Mouse (Mus musculus): ENCODE data around the gene Ppp1r1b.

DNA sequence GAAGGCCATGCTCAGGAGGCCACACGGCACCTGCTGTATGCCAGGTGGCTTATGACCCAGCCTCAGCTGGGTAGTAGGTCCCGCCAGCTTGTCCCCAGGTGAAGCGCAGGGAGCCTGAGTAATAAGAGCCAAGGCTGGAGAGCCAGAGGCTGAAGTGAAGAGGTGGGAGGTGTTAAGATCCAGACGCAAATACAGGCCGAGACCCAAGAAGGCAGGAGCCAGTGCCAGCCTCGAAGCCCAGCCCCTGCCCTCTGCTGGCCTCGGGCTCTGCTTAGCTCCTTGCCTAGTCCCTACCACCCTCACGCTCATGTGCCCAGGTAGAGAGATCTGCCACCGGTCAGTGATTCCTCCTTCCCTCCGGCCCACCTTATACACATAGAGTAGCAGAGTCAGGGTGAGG lies 40.1 kb downstream of the Ppp1r1b start:
- no peak for TF ChIP-seq CTCF (IDR thresholded peaks at IDR 0.05; ENCODE audit: low read depth)
- TF ChIP-seq EP300 (IDR thresholded peaks at IDR 0.05; ENCODE audit: low read depth), result no peak
